Mouse (Mus musculus) embryonic facial prominence, embryonic 12.5 days (tissue): ENCODE measurements around the gene Kcnj9. TPM values are rescaled to one million over a fixed set of nuclear protein-coding genes. Genes with fewer than 3 reads are reported as not detected.

Experiments used
- ATAC-seq: fragments of 200-750 bp; cut with Nextera tagmentation; 2 replicates; pipeline ENCODE4 v1.8.0; 2017; ENCODE audit not compliant: insufficient number of reproducible peaks, insufficient read depth, low FRiP score, low TSS enrichment
- H3K27ac ChIP-seq: fragments of 300-500 bp; sonication (generic); 2 replicates; pipeline ENCODE4 v1.5.1; 2016; ENCODE audit warnings: mild to moderate bottlenecking
- H3K27me3 ChIP-seq: fragments of 300-500 bp; sonication (generic); 2 replicates; pipeline ENCODE4 v1.6.1; 2016; ENCODE audit warnings: mild to moderate bottlenecking, moderate library complexity
- H3K36me3 ChIP-seq: fragments of 300-500 bp; sonication (generic); 2 replicates; pipeline ENCODE4 v1.6.1; 2016; ENCODE audit warnings: mild to moderate bottlenecking
- H3K4me1 ChIP-seq: fragments of 300-500 bp; sonication (generic); 2 replicates; pipeline ENCODE4 v1.6.1; 2016
- H3K4me2 ChIP-seq: fragments of 300-500 bp; sonication (generic); replicated peaks from 2 replicates; pipeline ENCODE4 v1.6.1; 2016; ENCODE audit warnings: mild to moderate bottlenecking, moderate library complexity
- H3K4me3 ChIP-seq: fragments of 300-500 bp; sonication (generic); 2 replicates; pipeline ENCODE4 v1.5.1; 2016; ENCODE audit warnings: mild to moderate bottlenecking
- H3K9ac ChIP-seq: fragments of 300-500 bp; sonication (generic); 2 replicates; pipeline ENCODE4 v1.6.1; 2016; ENCODE audit warnings: mild to moderate bottlenecking, moderate library complexity
- H3K9me3 ChIP-seq: fragments of 300-500 bp; sonication (generic); 2 replicates; pipeline ENCODE4 v1.6.1; 2016; ENCODE audit warnings: mild to moderate bottlenecking, moderate library complexity
- WGBS: fragments of 180-500 bp; shearing (Covaris S2); methylation state at CpG from one replicate; pipeline ENCODE4 v1.1.7; 2016; 5-methylcytosine and 5-hydroxymethylcytosine counted together
- polyA plus RNA-seq: library from polyadenylated mRNA; unstranded; fragments of >200 nt; fragmentation: Nextera tagmentation; extraction: Ambion mirVana; gene quantifications from 2 replicates; pipeline ENCODE4 v1.2.1, GENCODE M21; 2016

Gene Kcnj9
- polyA plus RNA-seq, 1 experiment from 2014 or later: 0.15 TPM

DNA sequence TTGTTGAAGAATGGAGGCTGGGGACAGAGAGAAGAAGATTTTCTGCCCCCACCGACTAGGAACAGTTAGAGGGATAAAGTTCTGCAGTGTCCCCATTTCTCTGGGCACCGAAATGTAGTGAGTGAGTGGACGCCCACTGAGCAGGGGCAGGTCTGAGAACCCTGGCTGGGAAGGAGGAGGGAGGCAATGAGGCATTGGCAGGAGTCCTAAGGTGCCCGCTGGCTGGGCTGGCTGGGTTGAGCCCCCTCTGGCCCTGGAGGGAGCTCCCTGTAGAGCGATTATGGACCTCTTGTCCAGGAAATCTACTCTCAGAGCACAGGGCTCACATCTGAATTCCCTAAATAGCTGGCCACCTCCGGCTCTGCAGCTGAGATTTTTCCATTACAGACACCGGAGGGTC, 29.6 kb downstream of the Kcnj9 start:
- Histone ChIP-seq H3K9me3 (no peaks in the 10 kb centered on the region), H3K4me2 (no peak overlapping the region), H3K27me3 (no peaks in the 10 kb centered on the region), H3K4me3 (no peak overlapping the region), H3K4me1 (peaks cover 56% of the 10 kb centered on the region), H3K27ac (no peak overlapping the region), H3K9ac (no peak overlapping the region), H3K36me3 (no peaks in the 10 kb centered on the region)
- ATAC-seq: no peak
- WGBS: 61% methylated on average over 7 of the region's 7 CpGs

GRCm38 (mm10) chr1:172297611-172298537, 31.2 kb downstream of the Kcnj9 start, which contains the start of gene Atp1a2:
TSS of gene Atp1a2 (minus strand) at chr1:172298064.
- 7% methylated on average over 16 of the region's 16 CpGs for WGBS
- H3K27ac ChIP-seq: peak within 1 kb of the TSS; percentile 55
- H3K9me3 ChIP-seq: no peaks in the 10 kb centered on the region
- H3K4me3 ChIP-seq: peak within 1 kb of the TSS; percentile 9
- H3K4me2 ChIP-seq: peak within 1 kb of the TSS; percentile 33
- ATAC-seq: 0 out of 2 replicates have a peak, but pooled peaks have one; percentile 25
- H3K4me1 ChIP-seq: peaks cover 53% of the 10 kb centered on the region
- H3K36me3 ChIP-seq: no peaks in the 10 kb centered on the region
- 0 out of 2 replicates have a peak within 1 kb of the TSS, but pooled peaks have one; percentile 11 for H3K9ac ChIP-seq
- H3K27me3 ChIP-seq: no peaks in the 10 kb centered on the region

- peaks cover 47% of the 10 kb centered on the region for H3K4me1 ChIP-seq
- H3K36me3 ChIP-seq: no peaks in the 10 kb centered on the region
- 0 out of 2 replicates have a peak overlapping the region, but pooled peaks have one; percentile 55 for H3K27ac ChIP-seq
- H3K4me3 ChIP-seq: peak overlapping the region; percentile 9
- 83% methylated on average over 6 of the region's 6 CpGs for WGBS
- 0 out of 2 replicates have a peak overlapping the region, but pooled peaks have one; percentile 11 for H3K9ac ChIP-seq
- no peaks in the 10 kb centered on the region for H3K27me3 ChIP-seq
- no peaks in the 10 kb centered on the region for H3K9me3 ChIP-seq
- no peak for ATAC-seq
- peak overlapping the region; percentile 33 for H3K4me2 ChIP-seq
These were observed 32.2 kb downstream of the Kcnj9 start for GRCm38 (mm10) chr1:172296816-172297510.

DNA sequence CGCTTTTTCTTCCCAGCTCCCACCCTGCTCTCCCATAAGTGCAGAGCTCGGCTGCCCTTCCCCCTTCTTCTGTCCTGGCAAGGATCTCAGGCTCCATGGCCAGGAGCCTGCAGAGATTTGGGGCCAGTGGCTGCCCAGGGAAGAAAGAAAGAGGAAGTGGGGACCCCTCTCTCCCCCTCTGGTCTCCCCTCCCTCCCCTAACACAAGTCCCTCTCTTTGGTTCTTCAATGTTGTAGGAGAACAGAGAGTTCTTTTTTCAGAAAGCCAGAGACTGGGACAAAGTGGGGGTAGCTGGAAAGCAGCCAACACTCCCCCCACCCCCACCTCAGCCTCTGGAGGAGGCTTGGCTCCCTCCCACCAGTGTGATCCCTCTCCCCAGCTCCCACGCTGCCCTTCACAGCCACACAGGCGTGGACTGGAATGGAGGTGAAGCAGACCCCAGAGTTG, 33.3 kb downstream of the Kcnj9 start:
- ATAC-seq: peak; percentile 48; the same call in 1 of the 2 replicates
- H3K4me2 ChIP-seq: peak overlapping the region; percentile 21; the same call in 1 of the 2 replicates
- H3K9me3 ChIP-seq: no peaks in the 10 kb centered on the region
- no peak overlapping the region for H3K4me3 ChIP-seq
- H3K9ac ChIP-seq: peak overlapping the region; percentile 7; the same call in 1 of the 2 replicates
- peaks cover 41% of the 10 kb centered on the region for H3K4me1 ChIP-seq
- peak overlapping the region; percentile 60 for H3K27ac ChIP-seq
- no peaks in the 10 kb centered on the region for H3K27me3 ChIP-seq
- no peaks in the 10 kb centered on the region for H3K36me3 ChIP-seq
- WGBS: 36% methylated on average over 4 of the region's 4 CpGs

DNA sequence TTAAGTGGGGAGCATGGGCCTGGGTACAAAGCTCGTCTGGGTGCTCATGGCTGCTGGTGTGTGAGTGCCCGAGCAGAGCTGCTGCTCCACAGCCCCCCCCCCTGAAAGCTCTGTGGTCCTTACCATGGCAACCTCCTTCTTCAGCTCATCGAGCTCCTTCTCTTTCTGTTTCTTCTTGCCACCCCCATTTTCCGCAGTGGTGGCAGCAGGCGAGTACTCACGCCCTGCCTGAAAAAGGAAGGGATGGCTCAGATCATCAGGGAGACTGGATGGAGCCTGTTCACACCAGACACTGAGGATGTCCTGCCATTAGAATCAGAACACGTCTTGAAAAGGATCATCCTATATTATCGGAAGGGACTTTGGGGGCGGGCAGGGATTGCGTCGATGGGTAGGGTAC, 35.7 kb downstream of the Kcnj9 start:
- ATAC-seq: no peak
- H3K27me3 ChIP-seq: no peaks in the 10 kb centered on the region
- no peak overlapping the region for H3K27ac ChIP-seq
- no peak overlapping the region for H3K4me3 ChIP-seq
- no peaks in the 10 kb centered on the region for H3K9me3 ChIP-seq
- H3K4me2 ChIP-seq: no peak overlapping the region
- H3K36me3 ChIP-seq: no peaks in the 10 kb centered on the region
- H3K4me1 ChIP-seq: peaks cover 30% of the 10 kb centered on the region
- H3K9ac ChIP-seq: no peak overlapping the region
- WGBS: 86% methylated on average over 11 of the region's 11 CpGs

GRCm38 (mm10) chr1:172292880-172293279, 36.2 kb downstream of the Kcnj9 start:
- Histone ChIP-seq H3K9ac (no peak overlapping the region), H3K27ac (no peak overlapping the region), H3K36me3 (no peaks in the 10 kb centered on the region), H3K4me3 (no peak overlapping the region), H3K9me3 (no peaks in the 10 kb centered on the region), H3K27me3 (no peaks in the 10 kb centered on the region), H3K4me1 (peaks cover 24% of the 10 kb centered on the region), H3K4me2 (no peak overlapping the region)
- 87% methylated on average over 2 of the region's 2 CpGs for WGBS
- no peak for ATAC-seq

DNA sequence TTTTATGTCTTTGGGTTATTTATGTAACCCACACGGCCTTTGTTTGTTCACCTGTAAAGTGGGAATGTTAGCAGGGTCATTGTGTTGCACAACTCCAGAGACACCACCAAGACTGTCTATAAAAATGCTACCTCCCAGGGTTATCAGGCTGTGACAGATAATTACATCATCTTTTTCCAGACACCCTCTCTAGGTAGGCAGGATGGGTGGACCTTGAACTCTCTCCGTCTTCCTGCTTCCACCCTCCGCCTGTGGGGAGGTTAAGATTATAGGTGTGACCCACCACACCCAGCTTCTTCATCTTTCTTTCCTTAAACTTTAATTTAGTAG, 39.5 kb downstream of the Kcnj9 start:
- no peak overlapping the region for H3K4me3 ChIP-seq
- no peaks in the 10 kb centered on the region for H3K9me3 ChIP-seq
- H3K27ac ChIP-seq: no peak overlapping the region
- 87% methylated on average over 3 of the region's 3 CpGs for WGBS
- H3K9ac ChIP-seq: no peak overlapping the region
- H3K4me1 ChIP-seq: no peaks in the 10 kb centered on the region
- H3K36me3 ChIP-seq: no peaks in the 10 kb centered on the region
- H3K27me3 ChIP-seq: no peaks in the 10 kb centered on the region
- no peak overlapping the region for H3K4me2 ChIP-seq
- no peak for ATAC-seq

- WGBS: 91% methylated on average over 11 of the region's 11 CpGs
- Histone ChIP-seq H3K4me1 (no peaks in the 10 kb centered on the region), H3K4me3 (no peak overlapping the region), H3K27me3 (no peaks in the 10 kb centered on the region), H3K4me2 (no peak overlapping the region), H3K27ac (no peak overlapping the region), H3K36me3 (no peaks in the 10 kb centered on the region), H3K9me3 (no peaks in the 10 kb centered on the region), H3K9ac (no peak overlapping the region)
- no peak for ATAC-seq
These were observed 40.1 kb downstream of the Kcnj9 start for GRCm38 (mm10) chr1:172288900-172289616.

GRCm38 (mm10) chr1:172286740-172287139, 42.4 kb downstream of the Kcnj9 start:
- Histone ChIP-seq H3K4me1 (no peaks in the 10 kb centered on the region), H3K27ac (no peak overlapping the region), H3K4me3 (no peak overlapping the region), H3K9me3 (no peaks in the 10 kb centered on the region), H3K36me3 (no peaks in the 10 kb centered on the region), H3K27me3 (no peaks in the 10 kb centered on the region), H3K4me2 (no peak overlapping the region), H3K9ac (no peak overlapping the region)
- no peak for ATAC-seq
- WGBS: 89% methylated on average over 5 of the region's 5 CpGs

DNA sequence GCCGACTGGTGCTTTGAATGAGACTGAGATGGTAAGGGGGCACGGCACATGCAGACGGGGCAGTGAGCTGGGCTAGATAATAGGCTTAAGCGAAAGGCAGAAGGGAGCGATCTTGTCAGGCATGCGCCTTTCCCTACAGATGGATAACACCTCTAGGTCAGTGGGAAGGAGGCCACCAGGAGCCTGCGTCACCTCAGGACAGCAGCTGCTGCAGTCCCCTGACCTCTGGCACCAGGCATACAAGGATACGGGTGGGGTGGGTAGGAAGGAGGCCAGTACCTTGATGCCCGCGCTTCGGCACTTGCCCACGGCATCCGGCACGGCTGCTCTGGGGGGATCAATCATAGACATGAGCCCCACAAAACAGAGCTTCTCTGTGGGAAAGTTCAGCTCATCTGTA, 44.9 kb downstream of the Kcnj9 start:
- WGBS: 88% methylated on average over 14 of the region's 14 CpGs
- no peaks in the 10 kb centered on the region for H3K4me1 ChIP-seq
- H3K9me3 ChIP-seq: no peaks in the 10 kb centered on the region
- no peak overlapping the region for H3K9ac ChIP-seq
- ATAC-seq: no peak
- no peak overlapping the region for H3K4me2 ChIP-seq
- no peak overlapping the region for H3K4me3 ChIP-seq
- no peaks in the 10 kb centered on the region for H3K36me3 ChIP-seq
- H3K27ac ChIP-seq: no peak overlapping the region
- no peaks in the 10 kb centered on the region for H3K27me3 ChIP-seq

- 91% methylated on average over 6 of the region's 6 CpGs for WGBS
- ATAC-seq: no peak
- Histone ChIP-seq H3K9ac (no peak overlapping the region), H3K4me1 (no peaks in the 10 kb centered on the region), H3K9me3 (no peaks in the 10 kb centered on the region), H3K4me3 (no peak overlapping the region), H3K27ac (no peak overlapping the region), H3K4me2 (no peak overlapping the region), H3K36me3 (no peaks in the 10 kb centered on the region), H3K27me3 (no peaks in the 10 kb centered on the region)
These were observed 46.0 kb downstream of the Kcnj9 start for GRCm38 (mm10) chr1:172283073-172283472.
